Mouse (Mus musculus) layer of hippocampus, postnatal 36 days (tissue): ENCODE measurements around the gene Zyg11b. TPM values are rescaled to one million over a fixed set of nuclear protein-coding genes. Genes with fewer than 3 reads are reported as not detected.
A peak's percentile ranks its signal among the peaks of the same experiment; 100 is the strongest.

Source experiments
- DNase-seq, 2 experiments: peaks; one replicate each; pipeline ENCODE4 v3.0.0; 2022
- total RNA-seq, 2 experiments: library from RNA; stranded (reverse); gene quantifications; 2 replicates each; pipeline ENCODE4 v1.2.3; 2021

Gene Zyg11b
- total RNA-seq = 100 to 1,000 TPM; 101 to 110 TPM

- DNase-seq = peak; percentile 82 to 85
Observed at GRCm38 (mm10) chr4:108300670-108301373, at the start of gene Zyg11b. Gene Zyg11b, minus strand, starts transcription at chr4:108301096.

- no peak for DNase-seq
Observed at GRCm38 (mm10) chr4:108349836-108350547, 49.1 kb upstream of the Zyg11b start.

GRCm38 (mm10) chr4:108349064-108349463, 48.2 kb upstream of the Zyg11b start:
- no peak for DNase-seq

- no peak for DNase-seq
Observed at GRCm38 (mm10) chr4:108348256-108348875, 47.5 kb upstream of the Zyg11b start.

- no peak for DNase-seq
Observed at GRCm38 (mm10) chr4:108347111-108347510, 46.2 kb upstream of the Zyg11b start.

- no peak for DNase-seq
Observed at GRCm38 (mm10) chr4:108345826-108346225, 44.9 kb upstream of the Zyg11b start.

- DNase-seq = no peak
Observed at GRCm38 (mm10) chr4:108344631-108345083, 43.8 kb upstream of the Zyg11b start.

- peak; percentile 35 to 60 for DNase-seq
Observed at GRCm38 (mm10) chr4:108339277-108339690, 38.4 kb upstream of the Zyg11b start.

GRCm38 (mm10) chr4:108338811-108339210, 37.9 kb upstream of the Zyg11b start:
- DNase-seq = peak; percentile 29 to 33

- no peak for DNase-seq
Observed at GRCm38 (mm10) chr4:108338321-108338733, 37.4 kb upstream of the Zyg11b start.

- DNase-seq = no peak
Observed at GRCm38 (mm10) chr4:108337817-108338216, 36.9 kb upstream of the Zyg11b start.

- DNase-seq = no peak
Observed at GRCm38 (mm10) chr4:108336765-108337164, 35.9 kb upstream of the Zyg11b start.

- DNase-seq = no peak
Observed at GRCm38 (mm10) chr4:108335413-108335812, 34.5 kb upstream of the Zyg11b start.

- DNase-seq = no peak
Observed at GRCm38 (mm10) chr4:108332041-108332440, 31.1 kb upstream of the Zyg11b start.

GRCm38 (mm10) chr4:108329840-108330239, 28.9 kb upstream of the Zyg11b start:
- DNase-seq = no peak

GRCm38 (mm10) chr4:108327730-108328484, 27.0 kb upstream of the Zyg11b start, which contains the start of gene Coa7:
Gene Coa7, plus strand, starts transcription at chr4:108328140.
- DNase-seq = peak; percentile 96

GRCm38 (mm10) chr4:108327071-108327579, 26.2 kb upstream of the Zyg11b start:
- peak in 1 of 2 experiments; percentile 21 for DNase-seq

GRCm38 (mm10) chr4:108323588-108323987, 22.7 kb upstream of the Zyg11b start:
- no peak for DNase-seq

- no peak for DNase-seq
Observed at GRCm38 (mm10) chr4:108320627-108321380, 19.9 kb upstream of the Zyg11b start.

- no peak for DNase-seq
Observed at GRCm38 (mm10) chr4:108319747-108320146, 18.9 kb upstream of the Zyg11b start.
